Mouse (Mus musculus) kidney, adult 2 months (tissue): ENCODE measurements around the gene Herc4.

Source experiments
- CTCF ChIP-seq: fragments of 200-500 bp; conservative IDR thresholded peaks from 2 replicates; pipeline ENCODE4 v1.5.1; 2011; ENCODE audit warnings: low read depth, mild to moderate bottlenecking, control low read depth, low read length, moderate library complexity, mixed read lengths; ENCODE audit not compliant: insufficient read depth, insufficient read length
- POLR2A ChIP-seq: fragments of 200-500 bp; IDR thresholded peaks from one replicate; pipeline ENCODE4 v1.6.1; 2011; ENCODE audit warnings: low read depth, low read length, control low read depth

GRCm38 (mm10) chr10:63360502-63360901 is 116.9 kb downstream of the Herc4 start:
- no peak for TF ChIP-seq CTCF
- TF ChIP-seq POLR2A, result no peak
